Mouse (Mus musculus) hematopoietic stem cell, adult 5-6 weeks (primary cell): ENCODE data around the gene Wasf2. TPM values are rescaled to one million over a fixed set of nuclear protein-coding genes. Genes with fewer than 3 reads are reported as not detected.

Experiments
- ATAC-seq, 2 experiments: fragments of 125-278 bp in 1 of 2; replicated peaks in 1 of 2; 2 replicates each; pipeline ENCODE4 v1.8.0; 2016 to 2017; ENCODE audit warnings: inconsistent platforms in 2 of 2, mild to moderate bottlenecking in 2 of 2, moderate number of reproducible peaks in 2 of 2, low read depth in 1 of 2, moderate TSS enrichment in 1 of 2; ENCODE audit not compliant: low FRiP score in 2 of 2, poor library complexity in 2 of 2, severe bottlenecking in 2 of 2, insufficient read depth in 1 of 2, low TSS enrichment in 1 of 2
- total RNA-seq: library from RNA; stranded (forward); fragments of 172-1452, 232-1000 nt; gene quantifications from 2 replicates; pipeline ENCODE4 v1.2.3, GENCODE M21; 2017

Gene Wasf2
- total RNA-seq, 1 experiment from 2014 or later: 46.9 TPM

DNA sequence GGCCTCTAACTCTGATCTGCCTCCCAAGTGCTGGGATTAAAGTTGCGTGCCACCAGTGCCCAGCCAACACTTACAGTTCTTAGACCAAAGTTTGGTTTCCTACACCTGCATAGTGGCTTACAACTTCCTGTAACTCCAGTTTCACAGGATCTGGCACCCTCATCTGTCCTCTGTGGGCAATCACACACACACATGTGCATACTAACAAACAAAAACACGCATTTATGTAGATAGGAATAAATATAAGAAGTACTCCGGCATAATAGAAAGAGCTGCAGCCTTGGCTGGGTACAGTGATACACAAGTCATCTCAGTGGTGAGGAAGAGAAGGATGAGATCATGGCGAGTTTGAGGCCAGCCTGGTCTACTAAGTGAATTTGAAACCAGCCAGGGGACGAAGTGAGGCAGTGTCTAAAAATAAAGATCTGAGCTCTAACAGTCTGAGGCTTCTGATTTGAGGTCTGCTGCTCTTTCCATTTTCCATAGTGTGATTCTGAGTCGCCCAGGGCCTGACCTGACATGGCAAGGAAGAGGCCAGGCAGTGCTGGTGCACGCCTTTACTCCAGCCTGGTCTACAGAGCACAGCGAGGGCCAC is 52.2 kb downstream of the Wasf2 start:
- ATAC-seq: no peak

DNA sequence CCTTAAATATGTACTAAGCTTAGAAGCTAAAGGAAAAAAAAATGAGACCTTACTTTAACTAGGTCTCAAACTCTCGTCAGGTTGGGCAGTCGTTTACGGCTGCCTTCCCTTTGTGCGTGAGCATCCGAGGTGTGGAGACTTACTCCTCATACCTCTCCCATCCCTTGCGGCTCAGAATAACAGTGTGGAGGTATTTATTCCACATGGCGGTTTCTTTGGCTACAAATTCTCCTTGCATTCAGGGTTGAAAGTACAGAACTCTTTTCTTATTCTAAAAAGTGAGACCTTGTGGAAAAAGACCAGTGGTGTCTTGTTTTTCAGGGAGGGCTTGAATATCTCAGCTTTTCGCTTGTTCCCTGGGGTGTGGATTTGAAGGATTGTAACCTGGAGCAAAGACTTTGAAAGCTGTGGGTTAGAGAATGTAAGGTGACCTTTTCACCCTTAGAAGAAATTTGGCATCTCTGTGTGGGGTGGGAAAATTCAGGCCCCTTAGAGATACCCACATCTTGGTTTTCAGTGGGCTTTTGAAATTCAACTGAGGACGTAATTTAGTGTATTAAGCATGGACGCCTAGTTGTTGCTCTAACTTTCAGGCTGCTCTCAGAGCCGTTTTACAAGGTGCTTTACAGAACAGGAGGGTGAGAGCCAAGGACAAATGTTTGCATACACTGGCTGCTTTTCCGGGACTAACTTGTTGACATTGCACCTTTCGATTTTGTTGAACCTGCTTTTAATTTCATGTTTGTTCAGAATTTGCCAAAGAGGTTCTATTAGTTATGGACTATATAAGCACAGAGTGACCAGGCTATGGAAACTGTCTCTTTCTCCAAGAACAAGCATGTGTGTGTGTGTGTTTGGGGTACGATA is 54.0 kb downstream of the Wasf2 start:
- no peak for ATAC-seq

DNA sequence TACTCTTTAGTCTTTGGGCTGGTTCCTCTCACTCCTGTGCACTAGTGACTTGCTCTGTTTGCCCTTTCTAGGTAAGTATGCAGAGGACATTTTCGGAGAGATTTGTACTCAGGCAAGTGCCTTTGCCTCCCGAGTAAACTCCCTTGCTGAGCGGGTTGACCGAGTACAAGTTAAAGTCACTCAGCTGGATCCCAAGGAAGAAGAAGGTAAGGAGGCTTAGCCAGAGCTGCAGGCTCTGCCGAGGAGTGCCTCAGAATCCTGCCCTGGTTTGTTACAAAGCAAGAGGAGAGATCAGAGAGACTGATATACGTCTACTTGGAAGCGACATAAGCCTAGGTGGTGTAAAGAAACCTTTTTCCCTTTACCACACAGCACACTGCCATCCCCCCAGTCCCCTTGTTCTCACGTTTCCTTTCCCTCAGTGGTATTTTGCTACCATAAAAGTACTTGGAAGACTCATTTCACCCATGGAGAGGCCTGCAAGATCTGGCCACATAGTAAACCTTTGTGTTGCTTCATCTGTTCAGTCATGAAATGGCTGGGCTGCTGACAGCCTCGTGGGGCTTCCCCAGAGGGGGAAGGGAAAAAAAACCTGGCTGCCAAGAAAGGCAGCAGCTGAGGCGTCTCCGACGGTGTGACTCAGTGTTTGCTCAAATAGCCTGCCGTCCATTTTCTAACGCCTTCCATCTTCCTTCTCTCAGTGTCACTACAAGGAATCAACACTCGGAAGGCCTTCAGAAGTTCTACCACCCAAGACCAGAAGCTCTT is 54.8 kb downstream of the Wasf2 start:
- no peak for ATAC-seq

DNA sequence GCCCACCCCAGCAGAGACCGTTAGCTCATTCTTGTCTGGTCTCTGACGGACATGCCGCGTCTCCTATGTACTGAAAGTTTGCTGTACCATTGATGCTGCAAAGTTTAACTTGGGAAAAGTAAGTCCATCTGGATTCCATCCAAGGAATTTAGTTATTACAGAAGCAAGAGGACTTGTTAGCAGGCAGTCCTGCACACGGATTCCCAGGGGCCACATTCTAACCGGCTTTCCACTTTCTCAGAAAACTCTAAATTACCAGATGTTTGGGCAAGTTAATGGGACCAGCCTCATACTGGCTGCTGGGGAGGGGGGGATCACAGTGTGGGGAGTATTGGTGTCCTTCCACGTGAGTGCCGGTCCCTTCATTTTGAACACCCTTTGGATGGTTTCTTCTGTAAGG is 55.6 kb downstream of the Wasf2 start:
- ATAC-seq: no peak

DNA sequence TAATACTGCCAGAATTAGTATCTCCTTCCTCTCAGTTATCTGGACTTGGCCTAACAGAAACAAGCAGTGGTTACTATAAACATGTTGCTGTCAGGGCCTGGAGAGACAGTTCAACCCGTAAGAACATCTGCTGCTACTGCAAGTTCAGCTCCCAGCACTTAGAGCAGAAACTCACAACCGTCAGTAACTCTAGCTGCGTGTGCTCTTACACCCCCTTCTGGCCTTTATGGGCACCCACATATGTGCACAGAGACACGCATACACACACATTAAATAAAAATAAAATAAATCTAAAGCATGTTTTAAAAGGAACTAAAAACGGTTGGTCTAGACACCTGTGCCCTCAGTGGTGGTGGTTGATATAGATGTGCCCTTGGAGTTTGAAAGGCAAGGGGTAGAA is 56.6 kb downstream of the Wasf2 start:
- ATAC-seq: no peak

DNA sequence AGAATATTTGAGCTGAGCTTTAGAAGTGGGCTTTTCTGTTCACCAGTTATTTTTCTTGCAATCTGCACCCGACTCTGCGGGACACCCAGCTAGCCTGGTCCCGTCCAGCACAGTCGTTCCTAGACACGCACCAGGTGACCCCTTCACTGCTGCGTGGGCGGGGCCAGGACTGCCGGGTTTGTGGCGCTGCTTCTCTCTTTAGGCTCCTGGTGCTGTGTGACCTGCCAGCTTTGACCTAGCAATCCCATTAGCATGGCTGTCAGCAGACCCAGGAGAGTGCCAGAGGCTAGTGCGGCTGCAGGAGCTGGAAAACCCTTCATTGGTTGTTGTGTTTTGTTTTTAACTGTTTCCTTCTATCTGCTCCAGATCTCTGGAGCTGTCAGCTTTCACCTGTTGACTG is 59.1 kb downstream of the Wasf2 start:
- no peak for ATAC-seq

DNA sequence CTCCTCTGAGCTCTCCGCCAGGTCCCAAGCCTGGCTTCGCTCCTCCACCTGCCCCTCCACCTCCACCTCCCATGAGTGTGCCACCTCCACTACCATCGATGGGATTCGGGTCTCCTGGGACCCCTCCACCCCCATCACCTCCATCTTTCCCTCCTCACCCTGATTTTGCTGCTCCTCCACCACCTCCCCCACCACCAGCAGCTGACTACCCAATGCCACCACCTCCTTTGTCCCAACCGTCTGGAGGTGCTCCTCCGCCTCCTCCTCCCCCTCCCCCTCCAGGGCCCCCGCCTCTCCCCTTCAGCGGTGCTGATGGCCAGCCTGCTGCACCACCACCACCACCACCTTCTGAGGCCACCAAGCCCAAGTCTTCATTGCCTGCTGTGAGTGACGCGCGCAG is 64.2 kb downstream of the Wasf2 start:
- no peak for ATAC-seq

DNA sequence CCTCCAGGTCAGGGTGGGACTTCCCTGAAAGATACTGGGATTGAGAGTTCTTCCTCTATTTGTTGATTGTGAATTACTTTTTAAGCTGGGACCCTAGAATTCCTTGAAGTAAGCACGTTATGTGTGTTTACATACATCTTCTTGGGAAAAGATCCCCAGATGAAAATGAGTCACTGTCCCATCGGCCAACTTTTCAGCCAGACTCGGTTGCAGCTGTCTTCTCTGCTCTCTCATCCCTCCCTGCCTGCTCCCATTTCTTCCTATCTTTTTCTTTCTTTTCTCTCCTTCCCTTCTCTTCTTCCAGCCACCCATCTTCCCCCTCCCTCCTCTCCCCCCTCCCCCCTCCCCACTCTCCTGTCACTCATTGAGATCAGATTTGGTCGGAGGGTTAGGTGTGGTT is 64.7 kb downstream of the Wasf2 start:
- ATAC-seq: no peak

DNA sequence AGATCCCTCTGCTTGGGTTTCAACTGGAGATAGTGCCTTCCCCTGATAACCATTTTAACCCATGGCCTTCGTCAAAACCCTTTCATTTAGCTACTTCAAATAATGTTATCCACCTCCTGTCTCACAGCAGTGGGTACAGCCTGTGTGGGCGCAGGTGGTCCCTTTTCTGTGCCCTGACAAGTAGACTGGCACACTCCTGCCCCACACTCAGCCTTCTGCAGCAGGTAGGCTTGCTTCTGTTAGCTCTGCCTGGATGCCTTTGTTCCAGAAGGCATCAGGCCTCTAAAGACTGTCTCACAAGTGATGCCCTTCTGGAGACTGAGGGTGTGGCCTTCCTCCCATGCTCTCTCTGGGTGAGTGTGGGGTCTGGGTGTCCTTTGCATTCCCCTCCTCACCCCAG is 65.8 kb downstream of the Wasf2 start:
- no peak for ATAC-seq

DNA sequence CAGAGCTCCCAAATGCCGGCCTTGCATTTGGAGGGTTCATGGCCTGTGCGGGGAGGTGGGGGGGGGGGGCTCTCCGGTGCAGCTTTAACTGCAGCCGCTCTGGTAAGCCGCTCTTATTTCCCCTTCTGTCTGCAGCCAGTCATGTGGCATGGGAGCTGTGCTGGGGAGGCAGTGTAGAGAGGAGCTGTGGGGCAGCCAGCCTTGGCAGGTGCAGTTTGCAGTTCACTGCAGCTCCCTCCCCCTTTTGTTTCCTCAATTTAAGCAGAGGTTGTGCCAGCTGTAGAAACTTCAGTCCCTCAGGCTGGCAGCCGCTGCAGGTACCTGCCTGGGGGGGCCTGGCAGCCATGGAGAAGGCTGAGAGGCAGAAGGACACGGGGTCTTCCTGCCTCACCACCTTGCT is 66.5 kb downstream of the Wasf2 start:
- ATAC-seq: peak; percentile 21 to 47; a peak in 1 of 4 replicates

DNA sequence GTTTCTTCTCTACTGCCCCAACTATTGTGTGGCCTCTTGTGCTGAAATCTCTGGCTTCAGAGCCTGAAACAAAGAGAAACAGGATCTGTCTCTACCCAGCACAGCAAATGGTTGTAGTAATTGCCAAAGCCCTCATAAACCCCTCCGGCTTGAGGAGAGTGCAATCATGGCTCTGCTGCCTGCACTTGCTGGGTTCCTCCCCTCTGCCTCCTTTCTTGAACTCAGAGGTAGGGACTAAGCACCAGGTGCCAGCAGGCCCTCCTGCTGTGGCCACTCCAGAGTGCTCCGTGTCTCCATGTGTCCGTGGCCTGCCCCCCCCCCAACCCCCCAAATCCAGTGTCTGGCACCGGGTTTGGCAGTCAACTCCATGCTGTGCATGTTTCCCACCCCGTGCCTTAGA is 67.0 kb downstream of the Wasf2 start:
- no peak for ATAC-seq

DNA sequence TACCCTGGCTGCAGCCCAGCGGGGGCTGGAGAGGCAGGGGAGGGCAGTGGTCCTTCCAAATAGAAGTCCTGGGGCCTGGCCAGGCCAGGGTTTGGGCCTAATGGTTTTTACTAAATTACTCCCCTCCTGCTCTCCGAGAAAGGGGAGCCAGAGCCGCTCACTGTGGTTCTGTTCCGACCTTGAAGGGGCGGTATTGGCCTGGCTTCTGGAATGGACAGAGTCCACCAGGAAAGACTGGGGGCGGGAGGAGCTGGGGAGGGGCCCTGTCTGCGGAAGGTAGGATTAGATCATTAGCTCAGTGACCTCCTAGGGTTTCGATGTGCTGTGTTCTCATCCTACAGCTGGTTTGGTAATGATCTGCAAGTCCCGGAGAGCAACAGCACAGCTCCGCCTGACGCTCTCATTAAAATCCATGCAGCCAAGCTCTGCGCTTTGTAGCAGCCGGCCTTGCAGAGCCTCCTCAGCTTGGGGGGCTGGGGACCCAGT is 67.5 kb downstream of the Wasf2 start:
- ATAC-seq: no peak

DNA sequence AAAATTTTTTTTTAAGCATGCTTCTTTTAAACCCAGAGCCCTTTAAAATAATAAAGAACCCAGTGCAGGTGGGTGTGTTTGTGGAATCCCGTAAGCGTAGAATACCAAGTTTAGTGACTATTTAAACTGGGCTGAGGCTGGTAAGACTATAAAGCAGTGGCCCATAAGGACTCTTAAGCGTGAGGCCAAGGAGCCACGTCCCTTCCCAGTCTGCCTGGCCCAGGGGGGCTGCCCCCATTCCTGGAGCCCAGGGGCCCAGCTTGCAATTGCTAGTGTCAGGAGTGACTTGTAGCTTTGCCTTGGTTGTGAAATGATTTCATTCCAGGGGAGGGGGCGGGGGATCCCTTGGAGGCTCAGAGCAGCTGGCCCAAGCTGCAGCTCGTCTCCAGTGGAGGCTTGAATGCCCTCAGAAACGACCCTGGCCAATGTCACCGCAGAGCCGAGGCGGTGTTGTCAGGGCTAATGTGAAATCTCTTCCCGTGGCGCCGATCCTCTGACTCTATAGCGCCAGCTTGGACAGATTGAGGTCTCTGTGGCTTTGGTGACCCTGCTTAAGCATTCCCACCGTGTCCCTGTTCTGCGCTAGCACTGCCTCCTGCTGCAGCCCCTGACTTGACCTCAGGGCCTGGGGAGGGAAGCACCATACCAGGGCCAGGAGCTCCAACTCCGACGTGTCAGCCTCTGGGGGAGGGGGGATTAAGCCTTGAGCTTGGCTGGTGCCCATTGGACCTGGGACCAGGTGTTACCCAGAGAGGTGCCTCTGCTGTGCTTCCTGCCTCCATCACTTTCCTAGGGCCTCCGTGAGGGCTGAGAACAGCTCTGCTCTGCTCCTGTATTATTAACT is 68.3 kb downstream of the Wasf2 start:
- ATAC-seq: no peak

DNA sequence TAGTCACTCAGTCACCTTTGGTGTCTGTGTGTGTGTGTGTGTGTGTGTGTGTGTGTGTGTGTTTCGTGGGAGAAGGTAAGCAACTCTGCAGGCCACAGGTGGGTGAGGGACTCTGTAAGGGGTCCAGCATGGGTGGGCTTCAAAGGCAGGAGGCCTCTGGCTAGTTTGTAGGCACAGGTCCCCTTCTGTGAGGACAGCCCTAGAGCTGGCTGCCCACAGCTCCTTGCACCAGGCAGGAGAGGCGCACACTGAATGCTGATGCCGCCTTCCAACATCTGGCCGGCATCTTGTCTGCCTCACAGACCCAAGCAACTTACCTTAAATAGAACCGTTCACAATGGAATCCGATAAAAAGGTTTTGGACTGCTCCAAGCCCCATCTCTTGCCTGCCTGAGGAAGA is 69.4 kb downstream of the Wasf2 start:
- ATAC-seq: no peak

DNA sequence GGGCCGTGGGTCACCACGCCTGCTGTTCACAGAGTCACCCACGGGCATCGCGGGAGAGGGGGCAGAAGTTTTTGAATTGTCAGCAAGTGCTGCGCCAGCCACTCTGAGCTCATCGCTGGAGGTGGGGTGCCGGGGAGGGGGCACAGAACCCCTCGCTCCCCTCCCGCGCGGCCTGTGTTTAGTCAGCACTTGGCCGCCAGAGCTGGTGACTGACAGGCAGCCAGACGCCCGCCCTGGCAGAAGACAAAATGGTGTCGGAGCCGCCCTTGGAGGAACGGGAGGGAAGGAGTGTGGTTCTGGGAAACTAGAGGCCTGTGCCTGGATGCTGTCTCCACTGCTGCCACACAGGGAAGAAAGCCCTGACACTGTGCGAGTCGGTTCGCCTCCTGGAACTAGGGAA is 70.0 kb downstream of the Wasf2 start:
- ATAC-seq: no peak

DNA sequence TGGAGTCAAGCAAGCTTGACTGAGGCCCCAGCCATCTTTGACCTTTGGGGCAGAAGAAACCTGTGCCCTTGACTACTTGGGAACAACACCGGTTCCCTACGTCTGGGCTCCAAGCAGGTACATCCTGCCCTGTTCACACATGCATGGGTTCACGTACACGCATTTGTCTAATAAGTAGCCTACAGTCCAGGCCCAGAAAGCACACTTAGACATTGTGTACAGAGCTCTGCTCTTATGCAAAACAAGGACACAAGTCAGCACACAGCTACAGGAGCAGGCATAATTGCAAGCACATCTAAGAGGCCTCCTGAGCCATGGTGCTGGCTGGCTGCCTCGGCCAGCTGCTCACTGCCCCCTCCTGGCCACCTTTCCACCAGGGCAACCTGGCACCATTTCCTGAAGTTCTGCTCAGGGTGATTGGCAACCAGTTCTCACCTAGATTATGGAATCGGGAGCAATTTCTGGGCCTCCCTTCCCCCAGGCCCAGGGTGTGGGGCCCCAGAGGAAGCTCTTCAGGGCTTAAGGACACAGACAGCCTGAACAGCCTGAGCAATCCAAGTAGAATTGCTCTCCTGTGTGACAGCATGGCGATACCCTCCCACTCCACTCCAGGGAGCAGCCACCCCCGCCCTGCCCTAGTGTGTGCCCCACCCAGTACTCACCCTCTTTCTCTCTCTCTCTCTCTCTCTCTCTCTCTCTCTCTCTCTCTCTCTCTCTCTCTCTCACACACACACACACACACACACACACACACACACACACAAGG is 70.9 kb downstream of the Wasf2 start:
- peak; percentile 54 to 63; a peak in 3 of 4 replicates for ATAC-seq

DNA sequence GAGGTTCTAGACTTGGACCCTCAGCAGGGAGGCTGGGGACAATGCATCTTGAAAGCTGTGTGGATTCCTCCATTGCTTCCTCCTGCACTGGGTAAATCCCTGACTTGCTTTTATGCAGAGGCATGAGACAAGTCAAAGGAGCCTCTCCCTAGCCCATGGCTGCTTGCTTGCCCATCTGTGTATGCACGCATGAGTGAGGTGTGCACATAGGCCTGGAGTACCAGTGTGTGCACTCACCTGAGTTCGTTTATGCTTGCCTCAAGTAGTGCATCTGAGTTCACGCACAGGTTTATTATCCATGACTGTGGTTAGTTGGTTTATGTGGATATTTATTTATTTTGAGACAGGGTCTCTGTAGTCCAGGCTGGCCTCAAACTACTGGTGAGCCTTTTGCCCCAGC is 71.9 kb downstream of the Wasf2 start:
- ATAC-seq: no peak
